Mouse (Mus musculus): Measurements from ENCODE around the gene Pyroxd1. TPM values are rescaled to one million over a fixed set of nuclear protein-coding genes. Genes with fewer than 3 reads are reported as not detected.

The Pyroxd1 gene
- total RNA-seq, 2 experiments from 2014 or later = 7.3 to 8.3 TPM

GRCm38 (mm10) chr6:142366473-142367018 is 21.1 kb downstream of the Pyroxd1 start:
- intact Hi-C loops (cut with DNase I; ENCODE audit: low total_unique reads) = no loop called here
- DNase-seq = no peak

GRCm38 (mm10) chr6:142367565-142367964 is 22.1 kb downstream of the Pyroxd1 start:
- DNase-seq = no peak
- intact Hi-C loops (cut with DNase I; ENCODE audit: low total_unique reads) = no loop called here

GRCm38 (mm10) chr6:142369568-142369967 is 24.1 kb downstream of the Pyroxd1 start:
- DNase-seq = no peak
- intact Hi-C loops (cut with DNase I; ENCODE audit: low total_unique reads) = no loop called here

GRCm38 (mm10) chr6:142377081-142377480 is 31.6 kb downstream of the Pyroxd1 start:
- intact Hi-C loops (cut with DNase I; ENCODE audit: low total_unique reads) = no loop called here
- no peak for DNase-seq

- DNase-seq = no peak
- intact Hi-C loops (cut with DNase I; ENCODE audit: low total_unique reads) = no loop called here
Observed at GRCm38 (mm10) chr6:142378576-142379330, 33.3 kb downstream of the Pyroxd1 start.

- DNase-seq = no peak
- intact Hi-C loops (cut with DNase I; ENCODE audit: low total_unique reads) = no loop called here
Observed at GRCm38 (mm10) chr6:142379961-142380360, 34.5 kb downstream of the Pyroxd1 start.

- DNase-seq = no peak
- intact Hi-C loops (cut with DNase I; ENCODE audit: low total_unique reads) = no loop called here
Observed at GRCm38 (mm10) chr6:142381615-142382014, 36.2 kb downstream of the Pyroxd1 start.

- DNase-seq = no peak
- intact Hi-C loops (cut with DNase I; ENCODE audit: low total_unique reads) = no loop called here
Observed at GRCm38 (mm10) chr6:142384521-142384920, 39.1 kb downstream of the Pyroxd1 start.

GRCm38 (mm10) chr6:142386285-142387010 is 41.0 kb downstream of the Pyroxd1 start:
- DNase-seq = no peak
- intact Hi-C loops (cut with DNase I; ENCODE audit: low total_unique reads) = loop anchor here (5.0 kb wide), 1 partner anchor 39 kb away; the partner anchor contains the start of gene Pyroxd1

- intact Hi-C loops (cut with DNase I; ENCODE audit: low total_unique reads) = loop anchor here (5.0 kb wide), 1 partner anchor 40 kb away; the partner anchor contains the start of gene Pyroxd1
- peak; percentile 97 for DNase-seq
Observed at GRCm38 (mm10) chr6:142387011-142387754, 41.7 kb downstream of the Pyroxd1 start, which contains the start of the genes Recql and Golt1b. Recql (minus strand) TSS chr6:142387087. Golt1b (plus strand) TSS chr6:142387221.

- intact Hi-C loops (cut with DNase I; ENCODE audit: low total_unique reads) = loop anchor here (5.0 kb wide), 1 partner anchor 41 kb away; the partner anchor contains the start of gene Pyroxd1
- no peak for DNase-seq
Observed at GRCm38 (mm10) chr6:142387755-142388271, 42.4 kb downstream of the Pyroxd1 start.

- intact Hi-C loops (cut with DNase I; ENCODE audit: low total_unique reads) = loop anchor here (5.0 kb wide), 1 partner anchor 42 kb away; the partner anchor contains the start of gene Pyroxd1
Observed at GRCm38 (mm10) chr6:142389101-142389500, 43.6 kb downstream of the Pyroxd1 start.

GRCm38 (mm10) chr6:142392312-142392711 is 46.9 kb downstream of the Pyroxd1 start:
- DNase-seq = no peak
- intact Hi-C loops (cut with DNase I; ENCODE audit: low total_unique reads) = loop anchor here (10.0 kb wide), 1 partner anchor 122 kb away; no protein-coding TSS in a partner anchor

More at GRCm38 (mm10) chr6:142389101-142389500, 43.6 kb downstream of the Pyroxd1 start:
- no peak for DNase-seq

- intact Hi-C loops (cut with DNase I; ENCODE audit: low total_unique reads) = loop anchor here (10.0 kb wide), 1 partner anchor 120 kb away; no protein-coding TSS in a partner anchor
- DNase-seq = no peak
Observed at GRCm38 (mm10) chr6:142394669-142395068, 49.2 kb downstream of the Pyroxd1 start.

- intact Hi-C loops (cut with DNase I; ENCODE audit: low total_unique reads) = loop anchor here (10.0 kb wide), 1 partner anchor 119 kb away; no protein-coding TSS in a partner anchor
- no peak for DNase-seq
Observed at GRCm38 (mm10) chr6:142395756-142396155, 50.3 kb downstream of the Pyroxd1 start.

GRCm38 (mm10) chr6:142411140-142411539 is 65.7 kb downstream of the Pyroxd1 start:
- DNase-seq = no peak

More at GRCm38 (mm10) chr6:142411140-142411539, 65.7 kb downstream of the Pyroxd1 start:
- intact Hi-C loops (cut with DNase I; ENCODE audit: low total_unique reads) = no loop called here
